Mouse (Mus musculus): ENCODE results near the gene Ahdc1.

Ahdc1 gene

GRCm38 (mm10) chr4:133127079-133127478 is 116.0 kb downstream of the Ahdc1 start:
- no peak for DNase-seq (ENCODE audit: low spot score in 2 of 2)
